Mouse (Mus musculus): Measurements from ENCODE around the gene Ackr4. TPM values are rescaled to one million over a fixed set of nuclear protein-coding genes. Genes with fewer than 3 reads are reported as not detected.

The Ackr4 gene
- polyA plus RNA-seq, 1 experiment from 2014 or later = 0.80 TPM

GRCm38 (mm10) chr9:104155100-104155715 is 28.5 kb upstream of the Ackr4 start:
- H3K36me3 ChIP-seq (ENCODE audit: control insufficient read depth, insufficient read depth, low read length) = peaks cover 40% of the 10 kb centered on the region
- WGBS = 95% methylated on average over 14 of the region's 14 CpGs
- no peak for ATAC-seq (replicated peaks; ENCODE audit: low FRiP score)

GRCm38 (mm10) chr9:104152121-104152520 is 25.4 kb upstream of the Ackr4 start:
- Histone ChIP-seq H3K27me3 (replicated peaks; ENCODE audit: control insufficient read depth, insufficient read depth, low read length) (no peaks in the 10 kb centered on the region), H3K4me1 (replicated peaks; ENCODE audit: control insufficient read depth, insufficient read depth, low read length) (no peaks in the 10 kb centered on the region), H3K36me3 (ENCODE audit: control insufficient read depth, insufficient read depth, low read length) (peaks cover 31% of the 10 kb centered on the region), H3K9ac (ENCODE audit: low read depth, low read length) (no peak overlapping the region), H3K27ac (ENCODE audit: low read depth, low read length) (no peak overlapping the region), H3K4me2 (no peak overlapping the region), H3K9me3 (ENCODE audit: control insufficient read depth, low read length) (no peaks in the 10 kb centered on the region), H3K4me3 (ENCODE audit: low read depth, low read length) (no peak overlapping the region)
- ATAC-seq (replicated peaks; ENCODE audit: low FRiP score) (no peak), DNase-seq (ENCODE audit: low spot score) (no peak)
- WGBS = 94% methylated on average over 7 of the region's 7 CpGs

More at GRCm38 (mm10) chr9:104155100-104155715, 28.5 kb upstream of the Ackr4 start:
- Histone ChIP-seq H3K27me3 (replicated peaks; ENCODE audit: control insufficient read depth, insufficient read depth, low read length) (no peaks in the 10 kb centered on the region), H3K4me1 (replicated peaks; ENCODE audit: control insufficient read depth, insufficient read depth, low read length) (no peaks in the 10 kb centered on the region), H3K4me3 (ENCODE audit: low read depth, low read length) (no peak overlapping the region), H3K9ac (ENCODE audit: low read depth, low read length) (no peak overlapping the region), H3K9me3 (ENCODE audit: control insufficient read depth, low read length) (no peaks in the 10 kb centered on the region), H3K4me2 (no peak overlapping the region), H3K27ac (ENCODE audit: low read depth, low read length) (no peak overlapping the region)
- DNase-seq (ENCODE audit: low spot score) = no peak

GRCm38 (mm10) chr9:104148969-104149368 is 22.2 kb upstream of the Ackr4 start:
- Histone ChIP-seq H3K4me1 (replicated peaks; ENCODE audit: control insufficient read depth, insufficient read depth, low read length) (no peaks in the 10 kb centered on the region), H3K27ac (ENCODE audit: low read depth, low read length) (no peak overlapping the region), H3K36me3 (ENCODE audit: control insufficient read depth, insufficient read depth, low read length) (peaks cover 11% of the 10 kb centered on the region), H3K27me3 (replicated peaks; ENCODE audit: control insufficient read depth, insufficient read depth, low read length) (no peaks in the 10 kb centered on the region), H3K9me3 (ENCODE audit: control insufficient read depth, low read length) (no peaks in the 10 kb centered on the region), H3K4me3 (ENCODE audit: low read depth, low read length) (no peak overlapping the region), H3K4me2 (no peak overlapping the region), H3K9ac (ENCODE audit: low read depth, low read length) (no peak overlapping the region)
- 90% methylated on average over 7 of the region's 7 CpGs for WGBS
- ATAC-seq (replicated peaks; ENCODE audit: low FRiP score) = no peak
- no peak for DNase-seq (ENCODE audit: low spot score)

- Histone ChIP-seq H3K4me2 (no peak overlapping the region), H3K36me3 (ENCODE audit: control insufficient read depth, insufficient read depth, low read length) (peaks cover 3% of the 10 kb centered on the region; the same call in 1 of the 2 replicates), H3K9ac (ENCODE audit: low read depth, low read length) (no peak overlapping the region), H3K9me3 (ENCODE audit: control insufficient read depth, low read length) (no peaks in the 10 kb centered on the region), H3K4me1 (replicated peaks; ENCODE audit: control insufficient read depth, insufficient read depth, low read length) (no peaks in the 10 kb centered on the region), H3K4me3 (ENCODE audit: low read depth, low read length) (no peak overlapping the region), H3K27ac (ENCODE audit: low read depth, low read length) (no peak overlapping the region), H3K27me3 (replicated peaks; ENCODE audit: control insufficient read depth, insufficient read depth, low read length) (no peaks in the 10 kb centered on the region)
- WGBS = 74% methylated on average over 7 of the region's 7 CpGs
- DNase-seq (ENCODE audit: low spot score) = no peak
- no peak for ATAC-seq (replicated peaks; ENCODE audit: low FRiP score)
Observed at GRCm38 (mm10) chr9:104146683-104147082, 19.9 kb upstream of the Ackr4 start.

GRCm38 (mm10) chr9:104144314-104144996 is 17.7 kb upstream of the Ackr4 start:
- no peaks in the 10 kb centered on the region for H3K4me1 ChIP-seq (replicated peaks; ENCODE audit: control insufficient read depth, insufficient read depth, low read length)
- ATAC-seq (replicated peaks; ENCODE audit: low FRiP score) = no peak
- no peak overlapping the region for H3K4me3 ChIP-seq (ENCODE audit: low read depth, low read length)
- no peaks in the 10 kb centered on the region for H3K9me3 ChIP-seq (ENCODE audit: control insufficient read depth, low read length)
- H3K9ac ChIP-seq (ENCODE audit: low read depth, low read length) = no peak overlapping the region
- no peak for DNase-seq (ENCODE audit: low spot score)
- H3K27ac ChIP-seq (ENCODE audit: low read depth, low read length) = no peak overlapping the region
- WGBS = 78% methylated on average over 8 of the region's 8 CpGs
- no peak overlapping the region for H3K4me2 ChIP-seq
- H3K36me3 ChIP-seq (ENCODE audit: control insufficient read depth, insufficient read depth, low read length) = no peaks in the 10 kb centered on the region
- no peaks in the 10 kb centered on the region for H3K27me3 ChIP-seq (replicated peaks; ENCODE audit: control insufficient read depth, insufficient read depth, low read length)

GRCm38 (mm10) chr9:104142805-104143204 is 16.1 kb upstream of the Ackr4 start:
- ATAC-seq (replicated peaks; ENCODE audit: low FRiP score) (no peak), DNase-seq (ENCODE audit: low spot score) (no peak)
- WGBS = 75% methylated on average over 14 of the region's 14 CpGs
- H3K4me2 ChIP-seq = no peak overlapping the region
- H3K9me3 ChIP-seq (ENCODE audit: control insufficient read depth, low read length) = no peaks in the 10 kb centered on the region
- H3K4me1 ChIP-seq (replicated peaks; ENCODE audit: control insufficient read depth, insufficient read depth, low read length) = no peaks in the 10 kb centered on the region
- H3K36me3 ChIP-seq (ENCODE audit: control insufficient read depth, insufficient read depth, low read length) = no peaks in the 10 kb centered on the region
- no peaks in the 10 kb centered on the region for H3K27me3 ChIP-seq (replicated peaks; ENCODE audit: control insufficient read depth, insufficient read depth, low read length)
- no peak overlapping the region for H3K9ac ChIP-seq (ENCODE audit: low read depth, low read length)
- H3K27ac ChIP-seq (ENCODE audit: low read depth, low read length) = no peak overlapping the region
- no peak overlapping the region for H3K4me3 ChIP-seq (ENCODE audit: low read depth, low read length)

- no peak overlapping the region for H3K4me2 ChIP-seq
- H3K36me3 ChIP-seq (ENCODE audit: control insufficient read depth, insufficient read depth, low read length) = no peaks in the 10 kb centered on the region
- H3K4me1 ChIP-seq (replicated peaks; ENCODE audit: control insufficient read depth, insufficient read depth, low read length) = no peaks in the 10 kb centered on the region
- H3K4me3 ChIP-seq (ENCODE audit: low read depth, low read length) = no peak overlapping the region
- H3K9me3 ChIP-seq (ENCODE audit: control insufficient read depth, low read length) = no peaks in the 10 kb centered on the region
- no peak overlapping the region for H3K27ac ChIP-seq (ENCODE audit: low read depth, low read length)
- 61% methylated on average over 6 of the region's 6 CpGs for WGBS
- ATAC-seq (replicated peaks; ENCODE audit: low FRiP score) = no peak
- no peak overlapping the region for H3K9ac ChIP-seq (ENCODE audit: low read depth, low read length)
- no peaks in the 10 kb centered on the region for H3K27me3 ChIP-seq (replicated peaks; ENCODE audit: control insufficient read depth, insufficient read depth, low read length)
- no peak for DNase-seq (ENCODE audit: low spot score)
Observed at GRCm38 (mm10) chr9:104140351-104140750, 13.6 kb upstream of the Ackr4 start.

- 88% methylated on average over 9 of the region's 9 CpGs for WGBS
- Histone ChIP-seq H3K9me3 (ENCODE audit: control insufficient read depth, low read length) (no peaks in the 10 kb centered on the region), H3K4me1 (replicated peaks; ENCODE audit: control insufficient read depth, insufficient read depth, low read length) (no peaks in the 10 kb centered on the region), H3K9ac (ENCODE audit: low read depth, low read length) (no peak overlapping the region), H3K27me3 (replicated peaks; ENCODE audit: control insufficient read depth, insufficient read depth, low read length) (no peaks in the 10 kb centered on the region), H3K4me2 (no peak overlapping the region), H3K36me3 (ENCODE audit: control insufficient read depth, insufficient read depth, low read length) (no peaks in the 10 kb centered on the region), H3K4me3 (ENCODE audit: low read depth, low read length) (no peak overlapping the region), H3K27ac (ENCODE audit: low read depth, low read length) (no peak overlapping the region)
- DNase-seq (ENCODE audit: low spot score) = no peak
- ATAC-seq (replicated peaks; ENCODE audit: low FRiP score) = no peak
Observed at GRCm38 (mm10) chr9:104130141-104130755, 3.5 kb upstream of the Ackr4 start.

Measured in liver, embryonic 11.5 days (tissue).